Mouse (Mus musculus) midbrain, embryonic 11.5 days (tissue): ENCODE measurements at regions not wholly inside any gene's neighbourhood (a gene's known extent, or its start where the extent isn't known, plus 50 kb on each side); places are given as distances from the start of the nearest gene placed in this dataset.

Experiments
- ATAC-seq: fragments of 200-750 bp; cut with Nextera tagmentation; 2 replicates; pipeline ENCODE4 v1.8.0; 2017; ENCODE audit warnings: moderate TSS enrichment, moderate library complexity; ENCODE audit not compliant: low FRiP score
- DNase-seq: peaks from one replicate; pipeline ENCODE4 v3.0.0; 2015; ENCODE audit warnings: low spot score; ENCODE audit errors: missing footprints
- H3K27ac ChIP-seq: fragments of 300-500 bp; sonication (generic); 2 replicates; pipeline ENCODE4 v1.5.1; 2014; ENCODE audit warnings: low read depth, low read length
- H3K27me3 ChIP-seq: fragments of 300-500 bp; sonication (generic); 2 replicates; pipeline ENCODE4 v1.6.1; 2014; ENCODE audit warnings: mild to moderate bottlenecking, low read length, moderate library complexity, mixed read lengths; ENCODE audit not compliant: control insufficient read depth, insufficient read depth
- H3K36me3 ChIP-seq: fragments of 300-500 bp; sonication (generic); 2 replicates; pipeline ENCODE4 v1.6.1; 2014; ENCODE audit warnings: mild to moderate bottlenecking, low read length, moderate library complexity, mixed read lengths; ENCODE audit not compliant: control insufficient read depth, insufficient read depth
- H3K4me1 ChIP-seq: fragments of 300-500 bp; sonication (generic); 2 replicates; pipeline ENCODE4 v1.6.1; 2014; ENCODE audit warnings: low read length; ENCODE audit not compliant: control insufficient read depth, insufficient read depth
- H3K4me2 ChIP-seq: fragments of 300-500 bp; sonication (generic); 2 replicates; pipeline ENCODE4 v1.6.1; 2014; ENCODE audit warnings: mild to moderate bottlenecking, moderate library complexity
- H3K4me3 ChIP-seq: fragments of 300-500 bp; sonication (generic); 2 replicates; pipeline ENCODE4 v1.5.1; 2014; ENCODE audit warnings: low read depth, low read length
- H3K9ac ChIP-seq: fragments of 300-500 bp; sonication (generic); 2 replicates; pipeline ENCODE4 v1.6.1; 2014; ENCODE audit warnings: low read length
- H3K9me3 ChIP-seq: fragments of 300-500 bp; sonication (generic); 2 replicates; pipeline ENCODE4 v1.6.1; 2016; ENCODE audit warnings: low read length; ENCODE audit not compliant: control insufficient read depth
- WGBS: fragments of 180-500 bp; shearing (Covaris S2); extraction: QIAGEN DNeasy Blood & Tissue Kit; methylation state at CpG from one replicate; pipeline ENCODE4 v1.1.7; 2014; 5-methylcytosine and 5-hydroxymethylcytosine counted together

GRCm38 (mm10) chr17:83956821-83957565, 109.2 kb upstream of the Haao start:
- peaks cover 26% of the 10 kb centered on the region for H3K4me1 ChIP-seq
- H3K27ac ChIP-seq: no peak overlapping the region
- DNase-seq (no peak), ATAC-seq (no peak)
- H3K27me3 ChIP-seq: no peaks in the 10 kb centered on the region
- H3K4me3 ChIP-seq: no peak overlapping the region
- no peak overlapping the region for H3K9ac ChIP-seq
- no peaks in the 10 kb centered on the region for H3K9me3 ChIP-seq
- no peaks in the 10 kb centered on the region for H3K36me3 ChIP-seq
- H3K4me2 ChIP-seq: no peak overlapping the region
- 72% methylated on average over 12 of the region's 12 CpGs for WGBS

GRCm38 (mm10) chr17:83955978-83956377, 108.2 kb upstream of the Haao start:
- ATAC-seq (no peak), DNase-seq (no peak)
- no peak overlapping the region for H3K4me2 ChIP-seq
- no peak overlapping the region for H3K9ac ChIP-seq
- no peaks in the 10 kb centered on the region for H3K9me3 ChIP-seq
- WGBS: 57% methylated on average over 5 of the region's 5 CpGs
- no peaks in the 10 kb centered on the region for H3K36me3 ChIP-seq
- H3K27me3 ChIP-seq: no peaks in the 10 kb centered on the region
- no peak overlapping the region for H3K27ac ChIP-seq
- H3K4me1 ChIP-seq: peaks cover 26% of the 10 kb centered on the region
- no peak overlapping the region for H3K4me3 ChIP-seq

GRCm38 (mm10) chr17:83955058-83955697, 107.4 kb upstream of the Haao start:
- Histone ChIP-seq H3K4me3 (no peak overlapping the region), H3K27me3 (no peaks in the 10 kb centered on the region; the same call in 1 of the 2 replicates), H3K36me3 (no peaks in the 10 kb centered on the region), H3K9me3 (no peaks in the 10 kb centered on the region), H3K9ac (peak overlapping the region; percentile 44), H3K4me2 (no peak overlapping the region), H3K4me1 (peaks cover 26% of the 10 kb centered on the region), H3K27ac (peak overlapping the region; percentile 87)
- ATAC-seq: peak; percentile 11; the same call in 1 of the 2 replicates
- 63% methylated on average over 10 of the region's 10 CpGs for WGBS
- peak; percentile 88 for DNase-seq

GRCm38 (mm10) chr17:83954291-83955057, 106.7 kb upstream of the Haao start:
- peak; percentile 97 for DNase-seq
- Histone ChIP-seq H3K27ac (peak overlapping the region; percentile 87), H3K9ac (peak overlapping the region; percentile 44), H3K4me2 (no peak overlapping the region; the same call in 1 of the 2 replicates), H3K4me3 (no peak overlapping the region), H3K27me3 (no peaks in the 10 kb centered on the region; the same call in 1 of the 2 replicates), H3K4me1 (peaks cover 26% of the 10 kb centered on the region), H3K36me3 (no peaks in the 10 kb centered on the region), H3K9me3 (no peaks in the 10 kb centered on the region)
- ATAC-seq: peak; percentile 93
- WGBS: 4% methylated on average over 16 of the region's 16 CpGs

- ATAC-seq (peak; percentile 7; the same call in 1 of the 2 replicates), DNase-seq (peak; percentile 90)
- H3K27ac ChIP-seq: peak overlapping the region; percentile 87
- H3K4me2 ChIP-seq: no peak overlapping the region; the same call in 1 of the 2 replicates
- peaks cover 24% of the 10 kb centered on the region for H3K4me1 ChIP-seq
- no peaks in the 10 kb centered on the region for H3K9me3 ChIP-seq
- no peaks in the 10 kb centered on the region; the same call in 1 of the 2 replicates for H3K27me3 ChIP-seq
- H3K9ac ChIP-seq: peak overlapping the region; percentile 44
- H3K36me3 ChIP-seq: no peaks in the 10 kb centered on the region
- no peak overlapping the region for H3K4me3 ChIP-seq
- 41% methylated on average over 7 of the region's 7 CpGs for WGBS
These were observed 105.9 kb upstream of the Haao start for GRCm38 (mm10) chr17:83953656-83954055.

- H3K4me1 ChIP-seq: peaks cover 10% of the 10 kb centered on the region
- H3K27me3 ChIP-seq: no peaks in the 10 kb centered on the region; the same call in 1 of the 2 replicates
- no peak overlapping the region for H3K4me3 ChIP-seq
- H3K9ac ChIP-seq: no peak overlapping the region
- WGBS: 13% methylated on average over 4 of the region's 4 CpGs
- DNase-seq: no peak
- no peaks in the 10 kb centered on the region for H3K9me3 ChIP-seq
- no peak; the same call in 1 of the 2 replicates for ATAC-seq
- no peaks in the 10 kb centered on the region for H3K36me3 ChIP-seq
- no peak overlapping the region for H3K27ac ChIP-seq
- no peak overlapping the region for H3K4me2 ChIP-seq
These were observed 99.0 kb upstream of the Haao start for GRCm38 (mm10) chr17:83946718-83947117.

- Histone ChIP-seq H3K27ac (no peak overlapping the region; the same call in 1 of the 2 replicates), H3K9me3 (no peaks in the 10 kb centered on the region), H3K36me3 (no peaks in the 10 kb centered on the region), H3K9ac (no peak overlapping the region), H3K4me2 (no peak overlapping the region), H3K4me3 (no peak overlapping the region), H3K4me1 (peaks cover 15% of the 10 kb centered on the region), H3K27me3 (no peaks in the 10 kb centered on the region)
- no peak for DNase-seq
- no peak for ATAC-seq
- 85% methylated on average over 10 of the region's 10 CpGs for WGBS
These were observed 91.6 kb upstream of the Haao start for GRCm38 (mm10) chr17:83939344-83939743.

- peaks cover 15% of the 10 kb centered on the region for H3K4me1 ChIP-seq
- H3K4me3 ChIP-seq: no peak overlapping the region
- no peak overlapping the region; the same call in 1 of the 2 replicates for H3K27ac ChIP-seq
- H3K4me2 ChIP-seq: no peak overlapping the region
- no peak overlapping the region for H3K9ac ChIP-seq
- 61% methylated on average over 11 of the region's 11 CpGs for WGBS
- no peaks in the 10 kb centered on the region for H3K36me3 ChIP-seq
- H3K27me3 ChIP-seq: no peaks in the 10 kb centered on the region
- ATAC-seq: no peak
- no peak for DNase-seq
- no peaks in the 10 kb centered on the region for H3K9me3 ChIP-seq
These were observed 91.0 kb upstream of the Haao start for GRCm38 (mm10) chr17:83938671-83939244.
